Mouse (Mus musculus) adrenal gland, adult 2 months (tissue): ENCODE results near the gene Zfyve9. TPM values are rescaled to one million over a fixed set of nuclear protein-coding genes. Genes with fewer than 3 reads are reported as not detected.
"Not testable (repeated sequence)": the region's sequence is repeated elsewhere in the genome, so short reads cannot be mapped to it uniquely, and the experiment has no call there.

Experiments
- DNase-seq: peaks from one replicate; pipeline ENCODE4 v3.0.0; 2021
- polyA plus RNA-seq: library from polyadenylated mRNA; depleted of rRNA; stranded (reverse); fragments of >200 nt; gene quantifications from 2 replicates; pipeline ENCODE4 v1.2.3, GENCODE M21; 2012
- total RNA-seq, 2 experiments: library from RNA; stranded (reverse); gene quantifications; 2 replicates each; pipeline ENCODE4 v1.2.3; 2021

Zfyve9 gene
- total and polyA plus RNA-seq, 3 experiments, result 4.1 to 28.9 (median 27.2) TPM

GRCm38 (mm10) chr4:108721245-108721784 lies 59.3 kb downstream of the Zfyve9 start:
- DNase-seq, result no peak

DNA sequence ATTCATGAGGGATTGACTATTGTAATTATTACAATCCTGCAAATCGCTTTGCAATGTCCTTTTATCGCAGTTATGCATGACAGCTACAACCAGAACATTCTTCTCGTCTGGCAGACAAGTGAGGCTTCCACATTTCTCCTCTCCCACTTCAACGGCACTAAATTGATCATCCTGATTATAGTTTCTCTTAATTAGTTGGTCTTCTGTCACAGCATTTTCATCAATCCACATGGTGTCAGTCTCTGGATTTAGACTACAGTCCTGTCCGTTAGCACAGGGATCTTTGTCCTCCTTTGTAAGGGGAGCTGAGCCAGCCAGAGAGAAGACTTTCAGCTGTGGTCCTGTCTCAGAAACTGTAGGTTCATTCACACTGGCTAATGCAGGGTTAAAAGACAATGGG lies 61.2 kb downstream of the Zfyve9 start, which contains the start of gene 3110021N24Rik:
Gene 3110021N24Rik, plus strand, starts transcription at position 301 of the 400 bp plus-strand sequence.
- DNase-seq, result no peak

DNA sequence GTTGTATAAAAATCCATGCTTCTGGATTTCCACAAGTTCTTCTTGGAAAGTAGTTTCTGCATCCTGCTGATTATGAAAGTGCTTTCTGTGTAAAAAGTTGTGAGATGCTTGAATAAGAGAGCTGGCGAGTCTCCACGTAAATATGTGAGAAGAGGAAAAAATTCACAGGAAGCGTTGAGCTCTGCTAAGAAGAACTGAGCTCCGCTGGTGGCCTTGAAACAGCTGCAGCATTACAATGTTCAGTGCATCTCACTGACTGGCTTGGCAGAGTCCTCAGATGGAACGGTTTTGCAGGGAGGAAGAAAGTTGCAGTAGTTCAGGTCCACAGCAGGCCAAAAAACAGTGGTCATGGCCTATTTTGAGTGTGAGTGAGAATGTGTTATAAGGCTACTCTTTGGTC lies 72.4 kb downstream of the Zfyve9 start:
- DNase-seq, result no peak

- DNase-seq, result peak; percentile 25
These were observed 83.7 kb downstream of the Zfyve9 start for GRCm38 (mm10) chr4:108696934-108697333.

DNA sequence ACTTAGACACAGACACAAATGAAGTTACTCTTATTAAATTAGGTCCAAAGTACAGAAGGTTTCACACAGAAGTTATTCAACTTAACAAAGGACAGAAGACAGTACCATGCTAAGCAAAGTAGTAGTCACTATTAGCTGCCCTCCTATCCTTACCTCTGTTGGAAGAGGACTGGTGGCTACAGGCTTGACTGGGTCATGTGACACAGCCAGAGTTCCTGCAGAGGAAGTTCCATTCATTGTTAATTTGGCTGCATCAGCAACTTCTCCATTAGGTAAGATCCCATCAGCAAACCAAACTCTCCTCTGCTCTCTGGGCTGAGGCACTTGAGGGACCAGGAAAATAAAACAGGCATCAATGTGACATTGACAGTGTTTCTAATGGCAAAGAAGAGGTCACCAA lies 89.1 kb downstream of the Zfyve9 start:
- DNase-seq, result no peak

DNA sequence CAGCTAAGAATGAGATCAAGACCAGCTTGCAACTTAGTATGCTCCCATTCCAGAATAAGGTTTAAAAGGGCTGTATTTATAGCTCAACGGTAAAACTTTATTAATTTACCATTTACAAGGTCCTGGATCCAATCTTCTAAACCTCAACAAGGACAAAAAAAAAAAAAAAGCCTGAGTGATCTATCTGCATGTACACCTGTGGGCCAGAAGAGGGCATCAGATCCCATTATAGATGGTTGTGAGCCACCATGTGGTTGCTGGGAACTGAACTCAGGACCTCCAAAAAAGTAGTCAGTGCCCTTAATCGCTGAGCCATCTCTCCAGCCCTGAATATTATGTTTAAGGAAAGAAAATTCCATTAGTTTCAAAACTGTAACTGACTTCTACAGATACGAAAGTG lies 90.1 kb downstream of the Zfyve9 start:
- no peak for DNase-seq

DNA sequence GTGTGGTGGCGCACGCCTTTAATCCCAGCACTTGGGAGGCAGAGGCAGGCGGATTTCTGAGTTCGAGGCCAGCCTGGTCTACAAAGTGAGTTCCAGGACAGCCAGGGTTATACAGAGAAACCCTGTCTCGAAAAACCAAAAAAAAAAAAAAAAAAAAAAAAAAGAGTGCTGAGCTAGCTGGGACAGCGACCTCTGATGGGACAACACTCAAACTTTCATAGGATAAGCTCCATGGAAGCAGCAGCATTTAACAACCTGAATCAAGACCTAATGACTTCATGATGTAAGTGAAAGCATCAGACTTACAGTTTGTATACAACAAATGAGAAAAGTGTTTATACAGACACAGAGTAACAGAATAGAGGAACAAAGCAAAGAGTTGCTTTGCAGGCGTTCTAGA lies 93.5 kb downstream of the Zfyve9 start:
- DNase-seq, result not testable (repeated sequence)

GRCm38 (mm10) chr4:108686156-108686555 lies 94.4 kb downstream of the Zfyve9 start:
- no peak for DNase-seq

DNA sequence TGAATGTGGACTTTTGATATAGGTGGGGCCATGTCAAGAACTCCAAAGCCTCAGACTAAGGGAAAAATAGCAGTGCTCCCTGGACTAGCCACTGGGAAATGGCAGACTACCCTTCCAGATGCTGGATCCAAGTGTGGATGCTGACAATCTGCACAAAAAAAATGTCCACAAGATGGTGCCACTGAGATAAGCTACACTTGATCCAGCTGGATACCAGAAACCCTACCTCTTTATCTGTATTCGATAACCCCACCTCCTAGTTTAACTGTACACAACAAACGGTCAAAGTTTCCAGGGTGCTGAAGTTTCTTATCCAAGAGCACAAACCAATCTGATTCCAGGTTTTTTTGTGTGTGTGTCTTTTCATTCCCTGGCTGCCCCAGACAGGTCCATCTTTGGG lies 116.2 kb downstream of the Zfyve9 start:
- peak; percentile 3 for DNase-seq

DNA sequence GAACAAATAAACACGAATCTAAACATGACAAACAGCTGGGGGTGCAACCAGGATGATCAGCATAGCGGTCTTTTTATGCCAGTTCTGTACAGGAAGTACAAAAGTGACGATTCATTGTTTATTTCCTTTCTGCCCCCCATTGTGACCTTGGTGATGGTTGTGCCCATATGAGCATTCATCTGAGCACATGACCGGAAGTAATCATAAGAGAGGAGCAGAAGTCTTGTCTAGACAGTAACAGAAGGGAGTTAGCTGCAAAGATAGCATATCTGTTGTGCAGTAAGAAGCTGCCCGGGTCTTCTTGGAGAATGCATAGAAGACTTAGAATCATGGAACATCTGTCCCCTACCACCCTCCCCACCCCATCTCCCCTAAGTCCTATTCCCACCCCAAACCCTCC lies 141.8 kb downstream of the Zfyve9 start:
- DNase-seq, result no peak

DNA sequence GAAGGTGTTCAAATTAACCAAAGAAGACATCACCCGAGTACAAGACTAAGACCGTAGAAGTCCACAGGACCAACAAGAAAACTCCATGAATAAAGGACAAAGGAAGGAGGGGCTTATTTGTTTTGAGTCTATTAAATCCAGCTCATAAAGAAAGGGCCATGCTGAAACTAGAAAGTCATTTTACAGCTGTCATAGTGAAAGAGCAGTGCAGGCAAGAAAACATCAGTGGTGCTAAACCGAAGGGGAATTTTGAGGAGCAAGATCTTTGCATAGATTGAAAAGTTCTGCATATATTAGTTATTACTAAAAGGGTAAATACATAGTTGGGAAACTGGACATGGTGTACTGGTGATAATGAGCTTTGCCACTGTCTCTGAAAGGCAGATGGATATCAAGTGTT lies 142.9 kb downstream of the Zfyve9 start:
- no peak for DNase-seq

DNA sequence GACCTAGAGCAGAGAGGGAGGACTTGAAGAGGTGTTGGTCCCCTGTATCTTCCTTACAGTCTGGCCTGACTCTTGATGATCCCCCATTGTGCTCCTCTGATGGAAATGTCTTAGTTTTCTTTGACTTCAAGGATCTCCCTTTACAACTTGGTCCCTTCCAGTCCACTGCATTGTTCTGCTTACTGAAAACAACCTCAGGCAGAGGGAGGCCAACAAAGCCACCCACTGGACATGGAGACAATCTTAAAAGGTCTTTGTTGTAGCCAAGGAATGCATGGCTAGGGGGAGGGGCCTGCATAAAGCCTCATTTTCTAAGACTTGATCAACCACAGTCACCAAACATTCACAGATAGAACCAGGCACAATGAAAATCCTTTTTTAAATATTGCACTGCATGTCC lies 145.5 kb downstream of the Zfyve9 start:
- DNase-seq, result no peak

- DNase-seq, result no peak
These were observed 145.9 kb downstream of the Zfyve9 start for GRCm38 (mm10) chr4:108634696-108635095.

GRCm38 (mm10) chr4:108633703-108634102 lies 146.9 kb downstream of the Zfyve9 start:
- no peak for DNase-seq

GRCm38 (mm10) chr4:108631616-108632015 lies 149.0 kb downstream of the Zfyve9 start:
- DNase-seq, result no peak

GRCm38 (mm10) chr4:108630096-108630495 lies 150.5 kb downstream of the Zfyve9 start:
- DNase-seq, result no peak

GRCm38 (mm10) chr4:108629363-108629880 lies 151.2 kb downstream of the Zfyve9 start:
- peak; percentile 83 for DNase-seq

DNA sequence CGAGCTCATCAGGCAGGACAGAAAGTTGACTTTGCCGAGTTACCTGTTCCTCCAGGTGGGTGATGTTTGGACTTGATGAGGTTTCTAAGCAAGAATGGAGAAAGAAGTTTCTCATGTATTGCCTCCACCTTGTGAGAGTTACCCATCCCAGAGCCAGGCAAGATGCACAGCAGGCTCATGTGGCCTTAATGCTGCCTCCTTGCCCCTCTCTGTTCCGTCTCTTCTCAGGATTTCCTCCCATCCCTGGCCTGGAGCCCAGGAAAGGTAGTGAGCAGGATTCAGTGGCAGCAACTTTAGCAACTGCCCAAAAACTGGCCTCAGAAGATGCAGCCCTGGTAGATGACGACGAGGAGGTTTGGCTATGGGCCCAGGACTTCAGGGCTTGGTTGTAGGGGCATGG lies 153.5 kb downstream of the Zfyve9 start:
- no peak for DNase-seq

DNA sequence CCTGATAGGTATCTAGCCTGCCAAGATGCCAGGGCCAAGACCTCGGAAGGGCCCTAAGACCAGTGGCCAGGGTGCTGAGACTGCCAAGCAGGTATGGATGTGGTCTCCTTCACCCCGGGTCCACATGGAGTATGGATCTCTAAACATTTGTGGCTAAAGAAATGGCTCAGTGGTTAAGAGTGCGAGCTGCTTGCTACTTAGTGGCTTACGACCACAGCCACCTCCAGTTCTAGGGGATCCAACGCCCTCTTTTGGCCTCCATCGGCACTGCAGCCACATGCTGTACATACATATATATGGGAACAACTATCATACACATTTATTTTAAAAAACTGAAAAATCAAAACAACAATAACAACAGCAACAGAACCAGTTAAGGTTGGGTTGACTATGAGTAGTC lies 159.1 kb downstream of the Zfyve9 start:
- no peak for DNase-seq

DNA sequence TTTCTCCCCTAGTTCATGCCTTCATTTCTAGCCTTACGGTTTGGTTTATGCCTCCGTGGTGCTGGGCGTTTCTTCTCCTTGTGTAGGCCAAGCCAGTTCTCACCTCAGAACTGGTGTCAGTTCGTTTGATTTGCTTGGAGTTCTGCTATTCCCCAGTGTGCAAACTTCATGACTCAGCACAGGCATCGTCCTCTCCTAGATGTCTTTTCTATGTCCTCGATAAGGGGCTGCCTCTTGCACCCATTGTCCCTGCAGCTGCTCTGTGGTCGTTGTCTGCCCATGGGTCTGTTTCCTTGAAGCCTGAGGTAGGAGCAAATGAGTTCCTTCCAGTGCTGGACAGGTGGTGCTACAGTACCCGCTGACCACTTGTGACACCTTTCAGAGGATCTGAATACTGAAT lies 160.1 kb downstream of the Zfyve9 start:
- no peak for DNase-seq

DNA sequence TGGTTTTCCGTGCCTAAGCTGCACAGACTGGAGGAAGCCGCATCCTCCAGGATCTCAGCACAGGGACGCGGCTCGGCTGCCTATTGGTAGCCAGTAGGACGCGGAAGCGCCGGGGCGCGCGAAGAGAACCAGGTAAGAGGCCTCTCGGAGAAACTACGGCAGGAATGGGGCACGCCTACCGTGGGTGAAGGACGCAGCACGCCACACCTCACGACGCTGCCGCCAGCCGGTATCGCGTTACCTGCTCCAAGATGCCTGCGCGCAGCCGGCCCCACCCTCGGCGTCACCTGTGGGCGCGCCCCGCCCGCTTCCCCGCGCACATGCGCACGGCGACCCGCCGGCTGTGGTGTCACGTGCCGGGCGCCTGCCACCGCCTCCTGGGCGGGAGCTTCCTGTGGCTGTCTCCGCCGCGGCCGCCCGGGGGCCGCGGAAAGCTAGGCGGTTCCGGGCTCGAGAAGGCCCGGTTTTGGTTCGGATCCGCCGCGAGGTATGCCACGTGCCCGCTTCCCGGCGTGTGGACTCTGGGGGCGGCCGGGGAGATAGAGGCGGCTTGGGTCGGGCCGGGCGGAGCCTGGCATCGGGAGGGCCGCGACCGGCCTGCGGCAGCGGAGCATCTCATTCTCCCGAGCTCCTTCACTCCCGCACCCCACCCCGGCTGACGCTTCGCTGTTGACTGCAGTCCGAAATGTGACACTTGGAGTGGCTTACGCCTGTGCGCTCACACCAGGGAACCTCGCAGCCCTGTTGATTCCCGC lies 160.8 kb downstream of the Zfyve9 start, which contains the start of gene Cc2d1b:
Gene Cc2d1b, plus strand, starts transcription at position 354 of the 755 bp plus-strand sequence.
- DNase-seq, result peak; percentile 94

DNA sequence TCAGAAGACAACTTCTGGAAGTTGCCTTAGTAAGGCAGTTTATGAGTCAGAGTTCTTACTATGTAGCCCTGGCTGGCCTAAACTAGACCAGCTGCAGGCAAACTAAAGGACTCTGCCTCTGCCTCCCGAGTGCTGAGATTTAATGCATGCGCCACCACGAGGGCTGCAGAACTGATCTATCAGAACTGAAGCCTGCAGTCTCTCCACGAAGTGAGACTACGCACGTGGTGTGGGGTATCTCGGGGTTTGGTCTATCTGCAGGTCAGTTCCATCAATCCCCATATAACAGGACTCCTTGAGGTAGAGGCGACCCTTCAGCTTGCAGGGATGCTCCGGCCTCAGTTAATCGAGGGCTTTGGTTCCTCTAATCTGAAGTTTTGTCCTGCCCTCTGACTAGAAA lies 161.4 kb downstream of the Zfyve9 start:
- no peak for DNase-seq

- DNase-seq, result no peak
These were observed 162.0 kb downstream of the Zfyve9 start for GRCm38 (mm10) chr4:108618586-108618985.

GRCm38 (mm10) chr4:108610935-108611334 lies 169.7 kb downstream of the Zfyve9 start:
- no peak for DNase-seq
